Comparison of ENCODE assay signal across 29 mouse cellular contexts in the genomic region with DNA sequence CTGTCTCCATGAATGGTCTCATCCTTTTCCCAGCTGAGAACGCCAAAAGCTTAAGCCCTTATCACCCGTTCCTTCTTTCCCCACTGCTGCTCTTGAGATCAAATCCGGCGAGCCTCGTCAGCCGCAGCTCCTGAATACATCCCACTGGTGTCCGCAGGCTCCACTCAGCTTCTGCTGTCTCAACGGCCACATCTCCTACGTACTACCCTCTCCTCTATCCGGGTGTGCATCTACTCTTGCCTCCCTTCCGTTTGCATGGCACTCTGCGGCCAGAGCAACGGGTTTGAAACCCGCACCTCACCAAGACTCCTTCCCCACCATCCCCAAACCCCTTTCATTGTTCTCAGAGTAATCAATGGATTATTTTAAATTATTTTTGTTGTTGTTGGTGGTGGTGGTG.
"Had no signal": no experiment of that assay in that cellular context is flagged by ENCODE, and none has a peak within 500 bp of the region (broad histone marks: within the 10 kb centered on the region; RNA-seq: fewer than 3 reads in every experiment).

No protein-coding gene starts in this region.

- H3K27ac ChIP-seq: heart, embryonic 13.5 days; heart, embryonic 15.5 days; hindbrain, embryonic 10.5 days; hindbrain, embryonic 12.5 days; hindbrain, embryonic 13.5 days; hindbrain, embryonic 14.5 days; hindbrain, embryonic 15.5 days; hindbrain, postnatal 0 days; intestine, embryonic 15.5 days; kidney, embryonic 15.5 days; kidney, postnatal 0 days; layer of hippocampus, adult 2 months; left cerebral cortex, adult 2 months had no signal

- H3K9ac ChIP-seq: heart, embryonic 12.5 days; heart, embryonic 13.5 days; heart, embryonic 15.5 days; hindbrain, embryonic 12.5 days; hindbrain, embryonic 13.5 days; hindbrain, embryonic 14.5 days; hindbrain, embryonic 15.5 days; intestine, embryonic 15.5 days; kidney, embryonic 15.5 days had no signal

- H3K27me3 ChIP-seq: intestine, embryonic 15.5 days had no signal

- H3K4me1 ChIP-seq: heart, embryonic 13.5 days; heart, embryonic 15.5 days; hindbrain, embryonic 12.5 days; hindbrain, embryonic 13.5 days; hindbrain, embryonic 15.5 days had no signal

- H3K36me3 ChIP-seq: heart, embryonic 12.5 days; heart, embryonic 13.5 days; heart, embryonic 15.5 days; hindbrain, embryonic 10.5 days; hindbrain, embryonic 12.5 days; hindbrain, embryonic 13.5 days; hindbrain, embryonic 15.5 days; intestine, embryonic 15.5 days; kidney, embryonic 15.5 days had no signal

- DNase-seq: heart, postnatal 10 days; heart, postnatal 14 days; heart, postnatal 4 days; kidney, adult 11 months; kidney, adult 18-20 months; kidney, adult 2 months; kidney, adult 8-10 months; kidney, adult 9 months; kidney, postnatal 10 days; kidney, postnatal 14 days; kidney, postnatal 25 days; kidney, postnatal 36 days; kidney, postnatal 4 days; layer of hippocampus, adult 9-11 months; layer of hippocampus, postnatal 36 days had no signal

- H3K4me3 ChIP-seq: heart, embryonic 12.5 days; heart, embryonic 13.5 days; heart, embryonic 15.5 days; hindbrain, embryonic 10.5 days; hindbrain, embryonic 12.5 days; hindbrain, embryonic 13.5 days; hindbrain, embryonic 15.5 days; intestine, embryonic 15.5 days; kidney, embryonic 15.5 days; layer of hippocampus, adult 2 months; left cerebral cortex, adult 2 months had no signal

- H3K9me3 ChIP-seq: heart, embryonic 12.5 days; heart, embryonic 13.5 days; heart, embryonic 15.5 days; hindbrain, embryonic 10.5 days; hindbrain, embryonic 12.5 days; hindbrain, embryonic 13.5 days; hindbrain, embryonic 15.5 days; intestine, embryonic 15.5 days; kidney, embryonic 15.5 days had no signal
